Mouse (Mus musculus): ENCODE results near the gene Olfr676. TPM values are rescaled to one million over a fixed set of nuclear protein-coding genes. Genes with fewer than 3 reads are reported as not detected.

The Olfr676 gene
- polyA plus RNA-seq, 1 experiment from 2014 or later, result not detected

DNA sequence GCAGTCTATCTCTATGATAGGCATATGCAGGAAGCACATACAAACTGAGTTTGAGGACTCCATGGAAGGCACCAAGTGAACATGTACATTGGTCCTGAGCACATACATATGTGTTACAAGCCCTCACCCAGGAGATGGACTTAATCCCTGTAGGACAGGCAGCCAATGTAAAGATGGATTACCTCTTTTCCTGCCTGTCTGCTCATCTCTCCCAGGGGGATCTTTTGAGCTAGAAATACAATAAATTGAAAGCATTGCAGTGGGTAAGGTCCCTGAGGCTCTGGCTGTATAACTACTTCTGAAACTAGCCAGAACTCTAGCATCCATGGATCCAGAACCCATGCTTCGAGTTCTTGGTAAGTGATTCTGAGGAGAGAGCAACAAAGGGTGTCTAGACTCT lies 48.4 kb downstream of the Olfr676 start, which contains the start of gene Olfr679:
Gene Olfr679, plus strand, starts transcription at position 301 of the 400 bp plus-strand sequence.
- Histone ChIP-seq H3K4me3 (ENCODE audit: low read depth, low read length) (no peak within 1 kb of the TSS), H3K4me2 (replicated peaks; ENCODE audit: low read depth, low read length) (no peak within 1 kb of the TSS), H3K27me3 (replicated peaks; ENCODE audit: insufficient read depth, low read length) (no peaks in the 10 kb centered on the region), H3K36me3 (ENCODE audit: insufficient read depth, low read length) (no peaks in the 10 kb centered on the region), H3K4me1 (ENCODE audit: insufficient read depth, low read depth, low read length) (no peaks in the 10 kb centered on the region), H3K27ac (ENCODE audit: low read length) (no peak within 1 kb of the TSS), H3K9me3 (ENCODE audit: low read length) (no peaks in the 10 kb centered on the region), H3K9ac (replicated peaks; ENCODE audit: low read depth) (no peak within 1 kb of the TSS)
- DNase-seq (ENCODE audit: low spot score) (no peak), ATAC-seq (no peak)
- TF ChIP-seq EP300 (IDR thresholded peaks at IDR 0.05), result no peak
- TF ChIP-seq CTCF (IDR thresholded peaks at IDR 0.05), result no peak
- 26% methylated on average over 1 of the region's 1 CpGs for WGBS

Other genes with a start within 250 kb of the Olfr676 start
- gene Usp17lb, start 190.1 kb upstream of the Olfr676 start, polyA plus RNA-seq (2015; fragmentation: Nextera tagmentation; extraction: Ambion mirVana), result not detected in 2 replicates
- not detected in 2 replicates for gene Usp17la, start 175.7 kb upstream of the Olfr676 start, polyA plus RNA-seq (2015; fragmentation: Nextera tagmentation; extraction: Ambion mirVana)
- gene Olfr665, start 154.7 kb upstream of the Olfr676 start, polyA plus RNA-seq (2015; fragmentation: Nextera tagmentation; extraction: Ambion mirVana), result not detected in 2 replicates
- gene Olfr666, start 136.7 kb upstream of the Olfr676 start, polyA plus RNA-seq (2015; fragmentation: Nextera tagmentation; extraction: Ambion mirVana), result not detected in 2 replicates
- gene Olfr667, start 111.2 kb upstream of the Olfr676 start, polyA plus RNA-seq (2015; fragmentation: Nextera tagmentation; extraction: Ambion mirVana), result not detected in 2 replicates
- not detected in 2 replicates for gene Olfr668, start 104.6 kb upstream of the Olfr676 start, polyA plus RNA-seq (2015; fragmentation: Nextera tagmentation; extraction: Ambion mirVana)
- not detected in 2 replicates for gene Olfr669, start 98.5 kb upstream of the Olfr676 start, polyA plus RNA-seq (2015; fragmentation: Nextera tagmentation; extraction: Ambion mirVana)
- not detected in 2 replicates for gene Olfr670, start 70.1 kb upstream of the Olfr676 start, polyA plus RNA-seq (2015; fragmentation: Nextera tagmentation; extraction: Ambion mirVana)
- gene Olfr671, start 53.6 kb upstream of the Olfr676 start, polyA plus RNA-seq (2015; fragmentation: Nextera tagmentation; extraction: Ambion mirVana), result not detected in 2 replicates
- gene Olfr672, start 30.7 kb upstream of the Olfr676 start, polyA plus RNA-seq (2015; fragmentation: Nextera tagmentation; extraction: Ambion mirVana), result not detected in 2 replicates
- not detected in 2 replicates for gene Olfr675, start 4.2 kb upstream of the Olfr676 start, polyA plus RNA-seq (2015; fragmentation: Nextera tagmentation; extraction: Ambion mirVana)
- gene Olfr677, start 18.7 kb downstream of the Olfr676 start, polyA plus RNA-seq (2015; fragmentation: Nextera tagmentation; extraction: Ambion mirVana), result not detected in 2 replicates
- not detected in 2 replicates for gene Olfr678, start 31.8 kb downstream of the Olfr676 start, polyA plus RNA-seq (2015; fragmentation: Nextera tagmentation; extraction: Ambion mirVana)
- not detected in 2 replicates for gene Olfr679, start 48.5 kb downstream of the Olfr676 start, polyA plus RNA-seq (2015; fragmentation: Nextera tagmentation; extraction: Ambion mirVana)
- gene Olfr680-ps1, start 60.1 kb downstream of the Olfr676 start, polyA plus RNA-seq (2015; fragmentation: Nextera tagmentation; extraction: Ambion mirVana), result not detected in 2 replicates
- gene Olfr681, start 84.1 kb downstream of the Olfr676 start, polyA plus RNA-seq (2015; fragmentation: Nextera tagmentation; extraction: Ambion mirVana), result not detected in 2 replicates
- not detected in 2 replicates for gene Olfr683, start 114.3 kb downstream of the Olfr676 start, polyA plus RNA-seq (2015; fragmentation: Nextera tagmentation; extraction: Ambion mirVana)
- not detected in 2 replicates for gene Olfr684, start 131.0 kb downstream of the Olfr676 start, polyA plus RNA-seq (2015; fragmentation: Nextera tagmentation; extraction: Ambion mirVana)
- not detected in 2 replicates for gene Olfr685, start 153.3 kb downstream of the Olfr676 start, polyA plus RNA-seq (2015; fragmentation: Nextera tagmentation; extraction: Ambion mirVana)
- gene Olfr686, start 174.8 kb downstream of the Olfr676 start, polyA plus RNA-seq (2015; fragmentation: Nextera tagmentation; extraction: Ambion mirVana), result not detected in 2 replicates